Mouse (Mus musculus) liver, embryonic 14.5 days (tissue): ENCODE measurements around the gene Sept3. TPM values are rescaled to one million over a fixed set of nuclear protein-coding genes. Genes with fewer than 3 reads are reported as not detected.
"Not testable (repeated sequence)": the region's sequence is repeated elsewhere in the genome, so short reads cannot be mapped to it uniquely, and the experiment has no call there.

Experiments used
- ATAC-seq: fragments of 200-750 bp; cut with Nextera tagmentation; 2 replicates; pipeline ENCODE4 v1.8.0; 2017; ENCODE audit warnings: moderate number of reproducible peaks, mild to moderate bottlenecking, moderate library complexity; ENCODE audit not compliant: insufficient read depth
- DNase-seq, 3 experiments: peaks; one replicate each; pipeline ENCODE4 v3.0.0-alpha.2; 2012 to 2013; ENCODE audit warnings: low read depth in 3 of 3, low spot score in 3 of 3
- H3K27ac ChIP-seq: fragments of 300-500 bp; sonication (generic); 2 replicates; pipeline ENCODE4 v1.5.1; 2014; ENCODE audit warnings: moderate library complexity, mild to moderate bottlenecking, control low read depth, inconsistent platforms
- H3K27me3 ChIP-seq: fragments of 300-500 bp; sonication (generic); 2 replicates; pipeline ENCODE4 v1.6.1; 2014; ENCODE audit warnings: mild to moderate bottlenecking, low read length, moderate library complexity; ENCODE audit not compliant: control insufficient read depth, insufficient read depth
- H3K36me3 ChIP-seq: fragments of 300-500 bp; sonication (generic); replicated peaks from 2 replicates; pipeline ENCODE4 v1.6.1; 2014; ENCODE audit warnings: low read depth; ENCODE audit not compliant: control insufficient read depth, insufficient read depth
- H3K4me1 ChIP-seq, 2 experiments: fragments of 200-500 bp in 1 of 2; fragments of 300-500 bp in 1 of 2; sonication (generic) in 1 of 2; replicated peaks; 2 replicates each; pipeline ENCODE4 v1.6.1; 2012 to 2014; ENCODE audit warnings: antibody characterized with exemption in 1 of 2, inconsistent platforms in 1 of 2, low read length in 1 of 2; ENCODE audit not compliant: control insufficient read depth in 2 of 2, insufficient read depth in 2 of 2
- H3K4me2 ChIP-seq: fragments of 300-500 bp; sonication (generic); 2 replicates; pipeline ENCODE4 v1.6.1; 2014; ENCODE audit warnings: low read depth, mild to moderate bottlenecking, control low read depth, moderate library complexity
- H3K4me3 ChIP-seq, 2 experiments: fragments of 200-500 bp in 1 of 2; fragments of 300-500 bp in 1 of 2; sonication (generic) in 1 of 2; 2 replicates each; pipeline ENCODE4 v1.5.1; 2012 to 2014; ENCODE audit warnings: low read depth in 2 of 2, low read length in 2 of 2, mild to moderate bottlenecking in 2 of 2, control low read depth in 1 of 2, inconsistent platforms in 1 of 2, moderate library complexity in 1 of 2; ENCODE audit not compliant: insufficient read depth in 1 of 2
- H3K9ac ChIP-seq: fragments of 300-500 bp; sonication (generic); replicated peaks from 2 replicates; pipeline ENCODE4 v1.6.1; 2014; ENCODE audit warnings: mild to moderate bottlenecking, control low read depth, moderate library complexity
- H3K9me3 ChIP-seq: fragments of 300-500 bp; sonication (generic); 2 replicates; pipeline ENCODE4 v1.6.1; 2016; ENCODE audit warnings: low read length, mixed read lengths; ENCODE audit not compliant: control insufficient read depth
- CTCF ChIP-seq: IDR thresholded peaks from 2 replicates; pipeline ENCODE4 v1.5.1; 2016; ENCODE audit warnings: antibody characterized with exemption, low read depth, control low read depth
- EP300 ChIP-seq: IDR thresholded peaks from 2 replicates; pipeline ENCODE4 v1.6.1; 2016; ENCODE audit warnings: antibody characterized with exemption, low read depth
- WGBS: fragments of 180-500 bp; shearing (Covaris S2); extraction: QIAGEN DNeasy Blood & Tissue Kit; methylation state at CpG from one replicate; pipeline ENCODE4 v1.1.7; 2014; ENCODE audit not compliant: insufficient replicate concordance; 5-methylcytosine and 5-hydroxymethylcytosine counted together
- polyA plus RNA-seq, 2 experiments: library from polyadenylated mRNA; depleted of rRNA in 1 of 2; stranded (reverse) in 1 of 2; unstranded in 1 of 2; fragments of >200 nt; fragmentation: Nextera tagmentation in 1 of 2; extraction: Ambion mirVana in 1 of 2; gene quantifications; 2 replicates each; pipeline versions ENCODE4 v1.2.1 to v1.2.3; 2012 to 2014

Gene Sept3
- polyA plus RNA-seq, 2 experiments = 0.12 TPM; not detected in 1

DNA sequence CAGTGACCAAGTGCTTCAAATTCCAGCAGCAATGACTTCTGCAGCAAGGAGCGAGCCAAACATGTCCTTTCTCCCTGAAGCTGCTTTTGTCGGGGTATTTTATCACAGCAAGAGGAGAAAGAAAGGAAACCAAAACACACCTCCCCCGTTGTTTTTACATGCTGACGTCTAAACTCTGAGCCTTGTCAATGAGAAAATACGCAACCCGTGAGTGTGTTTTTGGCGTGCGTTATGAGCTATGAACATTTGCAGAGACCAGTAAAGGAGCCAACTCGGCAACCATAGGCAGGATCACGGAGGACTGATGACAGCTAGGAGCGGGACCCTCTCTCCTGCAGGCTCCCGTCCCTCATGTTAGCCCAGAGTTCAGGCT, 31.0 kb upstream of the Sept3 start:
- ATAC-seq = no peak

DNA sequence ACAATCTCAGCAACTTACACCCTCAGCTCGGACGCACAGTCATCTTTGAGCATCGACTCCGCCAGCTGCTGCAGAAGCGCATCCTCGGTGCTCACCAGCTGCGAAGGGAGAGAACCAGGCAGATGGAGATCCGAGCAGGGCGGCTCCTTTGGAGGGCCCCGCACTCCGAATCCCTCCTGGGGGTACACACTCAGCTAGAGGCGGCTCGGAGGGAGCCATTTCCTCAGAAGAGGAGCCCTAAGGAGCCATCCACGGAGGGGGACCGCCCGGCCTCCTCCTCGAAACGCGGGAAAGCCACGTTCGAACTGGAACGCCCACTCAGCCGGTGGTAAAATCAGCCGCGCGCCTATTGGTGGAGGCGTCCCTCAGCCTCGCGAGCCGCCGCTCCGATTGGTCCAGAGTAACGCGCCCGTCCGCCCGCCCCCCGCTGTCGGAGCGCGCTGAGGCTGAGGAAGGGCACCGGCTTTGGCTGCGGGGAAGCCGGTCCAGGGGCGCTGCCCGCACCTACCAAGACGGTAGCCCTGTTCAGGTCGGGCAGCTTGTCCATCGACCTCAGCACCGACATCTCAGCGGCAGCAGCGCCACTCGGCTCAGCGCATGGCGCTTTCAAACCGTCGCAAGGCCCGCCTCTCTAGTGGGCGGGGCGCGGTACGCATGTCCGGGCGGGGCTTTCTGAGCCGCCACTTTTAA, 30.4 kb upstream of the Sept3 start, which contains the start of gene Cenpm:
Cenpm (minus strand) TSS at position 634 of the 690 bp plus-strand sequence.
- H3K9me3 ChIP-seq = no peaks in the 10 kb centered on the region
- peak within 1 kb of the TSS; percentile 67 for H3K9ac ChIP-seq
- WGBS = under 1% methylated on average over 65 of the region's 65 CpGs
- H3K36me3 ChIP-seq = 0 out of 2 replicates have a peak, but pooled peaks cover 3% of the 10 kb centered on the region
- H3K27me3 ChIP-seq = no peaks in the 10 kb centered on the region
- peaks cover 5 to 10% of the 10 kb centered on the region in 2 experiments for H3K4me1 ChIP-seq
- H3K4me2 ChIP-seq = peak within 1 kb of the TSS; percentile 73
- H3K4me3 ChIP-seq = peak within 1 kb of the TSS; percentile 72 to 83
- peak; percentile 97 for ATAC-seq
- peak within 1 kb of the TSS; percentile 43 for H3K27ac ChIP-seq
- peak; percentile 81 to 86 (median 85) for DNase-seq
- TF ChIP-seq EP300 (no peak), CTCF (peak; percentile 4; the same call in 1 of the 2 replicates)

More for the DNA sequence above, 31.0 kb upstream of the Sept3 start:
- Histone ChIP-seq H3K9me3 (no peaks in the 10 kb centered on the region), H3K4me3 (peak overlapping the region; percentile 72 to 83), H3K9ac (peak overlapping the region; percentile 67), H3K4me2 (peak overlapping the region; percentile 73), H3K27ac (peak overlapping the region; percentile 43), H3K4me1 (peaks cover 5 to 10% of the 10 kb centered on the region in 2 experiments), H3K36me3 (peaks cover 3% of the 10 kb centered on the region; the same call in 1 of the 2 replicates), H3K27me3 (no peaks in the 10 kb centered on the region)
- WGBS = 5% methylated on average over 12 of the region's 12 CpGs
- TF ChIP-seq EP300 = no peak
- no peak for TF ChIP-seq CTCF
- DNase-seq = no peak

GRCm38 (mm10) chr15:82244805-82245161, 29.9 kb upstream of the Sept3 start:
- H3K9me3 ChIP-seq, H3K27me3 ChIP-seq, H3K36me3 ChIP-seq, ATAC-seq, H3K4me1 ChIP-seq, DNase-seq: not testable (repeated sequence)
- TF ChIP-seq EP300 = 0 out of 2 replicates have a peak, but pooled peaks have one; percentile 4
- Histone ChIP-seq H3K4me2 (peak overlapping the region; percentile 73), H3K27ac (peak overlapping the region; percentile 30), H3K4me3 (peak overlapping the region; percentile 72 to 83), H3K9ac (peak overlapping the region; percentile 67)
- WGBS = 22% methylated on average over 9 of the region's 9 CpGs

- Histone ChIP-seq H3K4me2 (no peak overlapping the region), H3K27ac (no peak overlapping the region), H3K36me3 (no peaks in the 10 kb centered on the region), H3K9me3 (no peaks in the 10 kb centered on the region; the same call in 1 of the 2 replicates), H3K4me1 (peaks cover 5 to 10% of the 10 kb centered on the region in 2 experiments), H3K27me3 (no peaks in the 10 kb centered on the region), H3K4me3 (no peak overlapping the region), H3K9ac (no peak overlapping the region)
- TF ChIP-seq CTCF (no peak), EP300 (no peak)
- 54% methylated on average over 3 of the region's 3 CpGs for WGBS
- no peak for DNase-seq
- no peak for ATAC-seq
Observed at GRCm38 (mm10) chr15:82247131-82247776, 27.4 kb upstream of the Sept3 start.

DNA sequence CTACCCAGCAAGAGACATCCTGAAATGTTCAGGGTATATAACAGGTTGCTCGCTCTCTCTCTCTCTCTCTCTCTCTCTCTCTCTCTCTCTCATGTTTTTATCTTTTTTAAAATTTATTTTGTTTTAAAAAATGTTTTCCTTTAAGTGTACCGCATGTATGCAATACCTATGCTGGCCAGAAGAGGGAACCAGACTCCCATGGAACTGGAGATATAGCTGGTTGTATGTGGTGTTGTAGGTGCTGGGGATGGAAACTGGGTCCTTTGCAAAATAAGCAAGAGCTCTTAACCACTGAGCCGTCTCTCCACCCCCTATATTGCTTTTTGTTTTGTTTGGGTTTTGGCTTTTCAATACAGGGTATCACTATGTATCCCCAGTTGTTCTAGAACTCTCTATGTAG, 23.1 kb upstream of the Sept3 start:
- Histone ChIP-seq H3K9me3 (no peaks in the 10 kb centered on the region; the same call in 1 of the 2 replicates), H3K27me3 (no peaks in the 10 kb centered on the region), H3K4me2 (no peak overlapping the region), H3K4me1 (no peaks in the 10 kb centered on the region), H3K36me3 (no peaks in the 10 kb centered on the region), H3K27ac (no peak overlapping the region), H3K4me3 (no peak overlapping the region), H3K9ac (no peak overlapping the region)
- ATAC-seq (no peak), DNase-seq (no peak)
- WGBS = 70% methylated on average over 3 of the region's 3 CpGs
- TF ChIP-seq EP300 (no peak), CTCF (peak; percentile 66)
